Mouse (Mus musculus) mature B cell (primary cell): Measurements from ENCODE around the gene Nipsnap1.

ENCODE experiments used
- in situ Hi-C: fragments of 300-500 bp; cut with MboI; formaldehyde crosslinking; loops from 2 replicates; pipeline ENCODE4 v1.14.3; 2019

Nipsnap1 gene

DNA sequence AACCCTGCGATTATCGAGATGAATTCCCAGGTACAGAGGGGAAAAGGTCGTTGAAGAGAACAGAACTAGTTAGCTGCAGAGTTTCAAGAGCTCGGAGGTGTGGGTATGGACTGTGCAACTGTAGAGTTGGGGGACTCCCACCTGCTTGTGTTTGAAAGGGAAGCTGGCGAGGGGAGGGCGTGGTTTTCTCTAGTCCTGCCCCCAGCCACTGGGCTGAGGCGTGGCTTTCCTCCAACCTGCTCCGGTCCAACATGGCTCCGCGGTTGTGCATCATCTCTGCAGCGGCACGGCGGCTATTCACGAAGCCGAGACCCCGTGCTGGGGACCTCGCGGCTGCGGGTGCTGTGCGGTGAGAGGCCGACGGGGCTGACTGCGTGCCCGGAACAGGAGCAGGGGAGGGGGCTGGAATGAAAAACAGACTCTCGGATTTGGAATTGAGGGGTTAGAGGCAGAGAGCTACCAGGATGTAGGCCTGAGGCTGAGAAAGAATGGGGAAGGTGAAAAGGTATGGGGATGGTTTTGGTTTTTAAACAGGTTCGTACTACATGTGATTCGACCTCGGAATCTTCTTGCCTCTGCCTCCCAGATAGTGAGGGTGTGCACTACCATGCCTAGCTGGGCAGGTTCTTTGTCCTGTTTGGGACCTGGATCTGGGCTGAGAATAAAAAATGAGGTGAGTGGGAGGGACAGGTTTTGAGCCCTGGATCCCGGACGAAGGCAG lies at the start of gene Nipsnap1:
Nipsnap1 (plus strand) TSS at position 197 of the 721 bp plus-strand sequence.
- in situ Hi-C loops, result no loop called here

DNA sequence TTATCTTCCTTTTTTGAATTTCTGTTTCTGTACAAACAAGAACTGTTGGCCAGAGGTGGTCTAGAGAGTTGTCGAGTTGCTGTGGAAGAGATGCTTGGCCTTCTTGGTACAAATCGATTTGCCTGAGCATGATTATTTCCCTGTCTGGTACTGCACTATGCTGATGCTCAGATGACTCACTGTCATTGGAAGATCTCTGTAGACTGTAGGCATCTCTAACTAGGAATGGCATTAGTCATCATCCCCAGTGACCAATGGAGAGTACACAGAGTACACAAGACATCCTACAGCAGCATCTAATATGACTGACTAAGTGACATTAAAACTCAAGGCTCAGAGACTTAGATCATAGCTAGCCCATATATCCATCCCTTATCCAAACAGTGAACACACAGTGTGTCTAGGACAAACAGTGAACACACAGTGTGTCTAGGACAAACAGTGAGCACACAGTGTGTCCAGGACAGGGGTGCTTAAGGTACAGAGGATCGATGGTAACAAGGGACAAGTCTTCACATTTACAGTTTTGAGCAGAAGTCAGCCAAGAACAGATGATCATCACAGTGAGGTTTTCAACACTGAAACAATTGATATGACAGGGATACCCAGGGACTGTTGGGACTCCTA lies 47.5 kb upstream of the Nipsnap1 start:
- in situ Hi-C loops, result no loop called here

DNA sequence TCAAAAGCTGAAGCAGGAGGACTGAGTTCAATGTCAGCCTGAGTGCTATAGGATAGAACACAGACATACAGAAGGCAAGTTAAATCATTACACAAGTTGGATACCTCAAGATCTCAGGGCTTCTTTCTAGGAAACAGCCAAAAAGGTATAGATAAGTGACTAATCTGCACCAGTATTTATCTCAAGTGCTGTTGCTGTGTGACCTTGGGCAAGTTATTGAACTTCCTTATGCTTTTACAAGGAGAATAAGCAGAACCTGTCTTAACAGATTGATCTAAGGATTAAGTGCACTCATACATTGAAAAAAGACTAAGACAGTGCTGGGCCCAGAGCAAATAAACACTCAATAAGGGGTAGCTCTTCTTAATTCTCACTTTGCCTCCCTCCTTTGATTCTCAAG lies 46.4 kb upstream of the Nipsnap1 start:
- in situ Hi-C loops, result no loop called here

DNA sequence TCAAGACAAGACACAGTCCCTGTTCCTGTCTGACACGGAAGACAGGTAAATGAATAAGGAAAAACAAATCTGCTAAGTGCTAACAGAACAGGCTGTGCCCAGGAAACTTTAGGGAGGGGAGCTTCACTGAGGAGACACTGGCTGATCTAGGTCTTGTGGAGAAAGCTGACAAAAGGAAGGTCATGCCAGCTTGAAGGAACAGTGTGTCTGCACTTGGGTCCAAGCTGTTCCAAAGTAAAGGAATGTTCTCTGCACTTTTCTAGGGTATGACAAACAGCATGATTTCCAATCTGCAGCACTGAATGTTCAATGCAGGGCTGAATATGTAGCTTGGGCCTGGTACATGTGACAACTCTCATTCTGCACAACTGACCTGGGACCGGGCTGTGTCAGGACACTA lies 45.8 kb upstream of the Nipsnap1 start:
- in situ Hi-C loops, result no loop called here

DNA sequence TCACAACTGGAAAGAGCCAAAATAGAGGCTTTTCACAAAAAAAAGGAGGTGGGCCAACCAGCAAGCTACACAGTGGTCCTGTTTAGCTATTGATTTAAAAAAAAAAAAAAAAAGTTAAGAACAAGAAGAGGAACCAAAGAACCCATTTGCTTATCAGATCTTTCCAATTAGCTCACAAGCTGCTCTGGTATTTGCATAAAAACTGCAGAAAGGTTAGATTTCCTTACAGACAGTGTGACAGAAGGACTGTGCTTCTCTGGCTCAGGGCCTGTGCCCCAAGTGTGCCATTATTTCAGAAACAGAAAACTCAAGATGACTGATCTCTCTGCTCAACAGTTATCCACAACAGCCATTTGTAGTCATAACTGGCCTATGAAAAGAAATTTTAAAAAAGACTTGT lies 42.7 kb upstream of the Nipsnap1 start:
- in situ Hi-C loops, result no loop called here

DNA sequence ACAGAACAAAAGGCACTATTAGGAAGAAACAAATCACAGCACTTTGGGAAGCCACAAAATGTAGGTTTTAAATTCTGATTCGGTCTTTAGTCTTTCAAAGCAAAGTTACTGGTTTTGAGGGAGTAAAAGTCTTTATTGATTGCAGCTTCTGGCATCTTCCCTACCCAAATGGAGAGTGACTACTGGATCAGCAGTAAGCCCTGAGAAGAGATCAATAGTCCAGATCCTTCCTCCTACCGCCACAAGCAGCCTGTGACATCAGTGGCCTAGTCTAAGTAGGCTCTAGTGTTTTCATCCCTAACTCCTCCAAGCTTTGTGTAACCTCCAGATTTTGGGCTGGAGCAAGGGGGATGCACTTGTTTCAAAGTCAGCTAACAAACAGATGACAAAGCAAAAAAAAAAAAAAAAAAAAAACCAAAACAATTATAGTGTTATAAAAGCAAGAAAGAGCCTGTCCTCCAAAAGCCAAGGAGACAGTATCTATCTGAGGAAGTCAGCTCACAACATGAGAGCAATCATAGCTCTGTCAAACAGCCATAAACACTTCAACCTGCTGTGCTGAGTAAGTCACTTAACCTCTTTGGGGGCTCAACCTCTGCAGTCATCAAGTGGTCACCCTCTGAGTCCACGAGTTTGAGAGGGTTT lies 40.3 kb upstream of the Nipsnap1 start:
- in situ Hi-C loops, result no loop called here

DNA sequence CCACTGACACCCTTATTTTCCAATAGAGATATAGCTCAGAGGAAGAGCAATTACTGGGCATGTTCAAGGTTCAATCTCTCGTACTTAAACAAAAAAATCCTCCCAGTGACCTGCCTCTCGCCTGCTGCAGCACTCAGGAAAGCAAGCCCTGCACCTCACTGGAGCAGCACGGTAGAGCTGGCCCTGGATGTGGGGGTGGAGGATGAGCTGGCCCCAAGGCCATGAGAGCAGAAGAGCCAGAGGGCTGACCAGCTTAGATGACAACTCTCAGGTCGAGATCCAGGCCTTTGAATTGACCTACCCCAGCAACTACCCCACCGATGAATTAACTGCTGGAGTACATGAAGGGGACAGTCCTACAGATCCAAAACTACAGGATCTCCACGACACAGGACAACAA lies 38.3 kb upstream of the Nipsnap1 start:
- in situ Hi-C loops, result no loop called here

DNA sequence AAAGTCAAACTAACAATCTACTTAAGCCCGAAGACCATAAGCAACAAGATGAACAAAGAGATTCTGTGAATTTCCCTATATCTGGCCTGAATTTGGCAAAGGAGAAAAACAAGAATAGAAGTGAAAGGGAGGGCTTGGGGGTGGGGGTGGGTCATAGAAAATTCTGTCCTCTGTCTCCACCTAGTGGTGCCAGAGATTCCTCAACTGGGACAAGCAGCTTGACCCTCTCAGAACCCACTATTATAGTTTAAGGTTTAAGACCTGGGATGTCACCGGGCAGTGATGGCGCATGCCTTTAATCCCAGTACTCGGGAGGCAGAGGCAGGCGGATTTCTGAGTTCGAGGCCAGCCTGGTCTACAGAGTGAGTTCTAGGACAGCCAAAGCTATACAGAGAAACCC lies 37.0 kb upstream of the Nipsnap1 start:
- in situ Hi-C loops, result no loop called here

DNA sequence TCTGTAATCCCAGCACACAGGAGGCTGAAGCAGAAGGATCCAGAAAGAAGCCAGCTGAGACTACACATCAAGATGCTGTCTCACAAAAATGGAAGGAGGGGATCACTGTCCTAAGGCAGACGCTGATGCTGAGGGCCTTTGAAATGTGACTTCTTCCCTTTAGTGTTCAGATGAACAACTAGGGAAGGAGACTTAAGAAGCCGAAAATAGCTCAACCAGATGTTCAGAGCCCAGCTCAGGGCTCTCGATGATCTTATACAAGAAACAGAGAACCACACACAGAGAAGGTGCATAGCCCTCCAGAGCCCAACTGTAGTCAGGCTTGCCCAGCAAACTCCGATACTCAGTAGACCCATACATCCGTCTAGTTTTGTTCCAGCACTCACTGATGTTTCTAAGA lies 36.4 kb upstream of the Nipsnap1 start:
- in situ Hi-C loops, result no loop called here

DNA sequence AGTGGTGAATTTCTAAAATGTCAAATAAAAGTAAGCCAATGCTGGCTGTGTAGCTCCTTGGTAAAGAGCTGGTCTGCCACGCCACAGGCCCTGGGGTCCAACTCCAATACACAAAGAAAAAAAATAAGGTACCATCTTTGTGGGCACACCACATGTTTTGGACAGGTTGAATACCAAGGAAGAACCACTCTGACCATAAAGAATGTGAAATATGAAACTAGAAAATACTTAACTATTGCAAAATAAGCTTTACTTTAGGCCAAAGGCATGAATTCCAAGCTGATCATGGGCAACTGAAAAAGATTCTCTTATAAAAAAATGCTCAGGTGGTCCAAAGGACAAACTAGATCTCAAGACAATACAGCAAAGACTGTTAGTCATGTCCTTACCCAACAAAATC lies 35.5 kb upstream of the Nipsnap1 start:
- in situ Hi-C loops, result no loop called here

DNA sequence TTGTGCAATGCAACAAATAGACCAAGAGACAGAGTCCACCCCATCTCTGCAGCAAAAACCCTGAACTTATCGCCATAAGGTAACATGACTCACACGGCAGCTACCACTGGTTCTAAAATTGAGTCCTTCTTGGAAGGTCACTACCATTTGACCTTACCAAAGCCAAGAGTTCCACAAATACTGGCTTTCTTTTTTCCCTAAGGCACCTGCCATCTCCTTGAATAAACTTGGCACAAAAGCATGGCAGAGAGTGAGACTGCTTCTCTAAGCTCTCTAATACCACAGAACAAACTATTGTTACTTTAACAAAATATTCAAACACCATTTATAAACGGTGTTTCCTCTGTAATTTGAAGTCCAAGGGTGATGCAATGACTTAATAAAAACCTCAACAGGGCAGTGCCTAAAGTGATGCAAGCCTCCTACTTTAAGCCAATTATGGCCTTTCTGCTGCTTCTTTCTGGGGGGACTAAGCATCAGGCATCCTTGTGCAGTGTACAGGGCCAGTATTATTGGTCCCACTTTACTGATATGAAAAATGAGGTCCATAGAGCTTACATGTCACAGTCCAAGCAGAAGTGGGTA lies 32.7 kb upstream of the Nipsnap1 start:
- in situ Hi-C loops, result no loop called here

DNA sequence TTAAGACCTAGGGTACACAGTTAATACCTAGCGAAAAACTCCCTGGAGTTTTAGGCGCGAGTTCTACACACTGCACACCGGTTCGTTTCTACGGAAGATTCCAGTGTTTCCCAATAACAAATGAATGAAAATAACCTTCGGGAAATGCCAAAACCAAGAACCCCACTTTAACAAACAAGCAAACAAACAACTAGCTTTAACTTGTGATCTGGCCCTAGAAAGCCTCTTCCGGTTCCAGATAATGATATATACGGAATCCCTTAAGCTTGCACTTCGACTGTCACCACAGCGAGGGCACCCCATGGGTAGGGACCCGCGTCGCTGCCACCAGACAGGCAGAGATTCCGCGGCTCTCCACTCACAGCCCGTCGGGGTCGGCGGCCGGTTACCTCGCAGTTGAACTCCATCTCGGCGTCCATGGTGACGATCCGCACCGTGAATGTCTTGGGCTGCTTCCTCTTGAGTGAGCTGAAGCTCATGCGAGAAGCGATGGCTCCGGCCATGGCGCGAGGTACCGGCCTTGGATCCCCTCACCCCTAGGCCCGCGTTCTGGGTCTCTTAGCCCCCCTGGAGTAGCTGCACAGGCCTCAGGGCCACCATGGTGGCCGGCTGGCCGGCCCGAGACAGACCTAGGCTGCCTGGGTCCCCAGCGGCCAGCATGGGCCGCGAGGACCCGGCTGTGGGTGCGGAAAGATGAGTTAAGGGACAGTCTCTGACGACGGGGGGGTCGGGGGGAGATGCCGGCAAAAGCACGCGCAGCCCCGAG lies 25.1 kb upstream of the Nipsnap1 start:
- in situ Hi-C loops, result no loop called here

DNA sequence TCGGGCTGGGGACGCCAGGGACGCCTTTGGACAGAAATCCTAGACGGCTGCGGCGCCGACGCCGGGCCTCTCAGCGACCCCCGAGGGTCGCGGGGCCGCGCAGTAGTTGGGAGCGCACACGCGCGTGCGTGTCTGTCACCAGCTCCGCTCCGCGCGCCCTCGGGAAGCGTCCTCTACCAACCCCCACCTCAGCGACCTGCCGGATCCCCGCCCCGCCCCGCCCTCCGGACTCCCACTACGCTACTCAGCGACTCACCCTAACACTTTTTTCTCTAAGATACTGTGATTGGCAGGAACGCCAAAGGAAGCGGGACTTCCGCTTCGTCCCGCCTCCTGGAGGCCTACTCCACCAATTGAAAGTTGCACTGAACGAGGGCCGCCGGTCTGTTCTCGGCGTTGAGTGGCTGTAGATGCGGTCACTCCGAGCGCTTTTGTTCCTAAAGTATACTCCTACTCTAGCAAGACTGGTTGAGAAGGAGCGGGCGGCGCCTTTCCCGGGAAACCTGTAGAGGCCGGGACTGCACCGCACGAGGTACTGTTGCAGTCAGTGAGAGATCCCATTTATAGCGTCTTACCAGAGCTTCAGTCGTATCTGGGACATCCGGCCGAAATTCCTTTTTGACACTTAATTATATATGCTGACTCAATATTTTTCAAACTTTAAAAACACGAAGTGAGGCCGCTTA lies 24.4 kb upstream of the Nipsnap1 start, which contains the start of gene Nf2:
Nf2 (minus strand) TSS at position 279 of the 686 bp plus-strand sequence.
- in situ Hi-C loops, result no loop called here

DNA sequence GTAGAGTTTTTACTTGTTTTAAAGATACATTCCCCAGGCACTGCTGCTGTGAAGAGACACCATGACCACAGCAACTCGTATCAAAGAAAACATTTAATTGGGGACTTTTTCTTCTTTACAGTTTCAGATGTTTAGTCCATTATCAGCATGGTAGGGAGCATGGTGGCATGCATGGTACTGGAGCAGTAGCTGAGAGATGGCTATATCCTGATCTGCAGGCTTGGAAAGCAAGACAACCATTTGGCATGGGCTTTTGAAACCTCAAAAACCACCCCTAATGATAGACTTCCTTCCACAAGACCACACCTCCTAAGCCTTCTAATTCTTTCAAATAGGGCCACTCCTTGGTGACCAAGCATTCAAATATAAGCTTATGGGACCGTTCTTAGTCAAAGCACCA lies 23.3 kb upstream of the Nipsnap1 start:
- in situ Hi-C loops, result no loop called here

DNA sequence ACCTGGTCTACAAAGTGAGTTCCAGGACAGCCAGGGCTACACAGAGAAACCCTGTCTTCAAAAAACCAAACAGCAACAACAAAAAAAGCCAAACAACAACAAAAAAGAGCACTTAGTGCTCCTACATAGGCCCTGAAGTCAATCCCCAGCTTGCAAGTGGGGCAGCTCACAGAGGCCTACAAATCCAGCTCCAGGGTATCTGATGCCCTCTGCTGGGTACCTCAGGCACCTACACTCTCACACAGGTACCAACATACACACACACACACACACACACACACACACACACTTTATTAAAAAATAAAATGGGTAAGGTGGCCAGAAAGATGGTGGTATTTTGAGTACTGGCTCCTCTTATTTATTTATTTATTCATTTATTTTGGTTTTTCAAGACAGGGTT lies 20.7 kb upstream of the Nipsnap1 start:
- in situ Hi-C loops, result no loop called here

DNA sequence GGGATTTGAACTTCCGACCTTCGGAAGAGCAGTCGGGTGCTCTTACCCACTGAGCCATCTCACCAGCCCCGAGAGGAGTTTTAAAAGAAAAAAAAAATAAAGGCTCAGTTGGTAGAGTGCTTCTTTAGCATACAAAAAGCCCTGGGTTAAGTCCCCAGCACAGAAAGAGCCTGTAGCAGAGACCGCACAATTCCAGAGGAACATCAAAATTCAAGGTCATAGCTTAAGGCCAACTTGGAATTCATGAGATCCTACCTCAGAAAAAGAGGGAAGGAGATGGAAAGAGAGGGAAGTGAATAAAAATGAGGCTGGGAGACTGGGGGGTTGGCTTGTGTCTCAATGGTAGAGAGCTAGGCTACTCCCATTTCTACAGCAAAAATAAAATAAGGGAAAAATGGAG lies 19.6 kb upstream of the Nipsnap1 start:
- in situ Hi-C loops, result no loop called here

DNA sequence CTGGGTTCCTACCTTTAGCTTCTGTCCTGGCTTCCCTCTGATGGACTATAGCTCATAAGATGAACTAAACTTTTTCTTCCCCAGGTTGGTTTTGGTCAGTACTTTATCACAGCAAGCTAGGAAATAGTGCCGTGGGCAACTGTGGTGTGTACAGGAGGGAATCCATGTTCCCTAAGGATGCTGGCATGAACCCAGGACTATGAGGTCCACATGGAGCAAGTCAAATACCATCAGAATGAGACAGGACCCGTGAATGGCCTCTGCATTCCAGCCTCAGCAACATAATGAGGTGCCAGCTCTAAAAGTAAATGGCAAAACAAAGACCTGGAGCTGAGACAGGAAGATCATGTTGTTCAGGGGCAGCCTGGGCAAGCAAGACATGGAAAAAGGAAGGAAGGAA lies 15.3 kb upstream of the Nipsnap1 start:
- in situ Hi-C loops, result no loop called here

DNA sequence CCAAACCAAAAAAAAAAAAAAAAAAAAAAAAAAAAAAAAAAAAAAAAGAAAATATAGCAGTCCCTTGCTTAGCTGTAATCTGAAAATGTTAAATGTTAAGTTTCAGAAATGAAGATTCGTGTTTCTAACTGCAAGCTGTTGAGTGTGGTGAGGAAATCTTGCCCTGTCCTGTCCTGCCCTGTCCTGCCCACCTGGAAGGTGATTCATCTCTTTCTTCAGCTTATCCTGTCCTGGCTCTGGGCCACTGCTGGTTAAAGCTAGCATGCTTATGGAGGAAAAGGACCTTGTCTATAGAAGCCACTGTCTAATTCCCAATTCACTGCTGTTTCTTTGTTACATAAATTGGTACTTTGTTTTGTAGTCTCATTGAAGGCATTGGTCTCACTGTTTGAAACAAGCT lies 12.8 kb upstream of the Nipsnap1 start:
- in situ Hi-C loops, result no loop called here

DNA sequence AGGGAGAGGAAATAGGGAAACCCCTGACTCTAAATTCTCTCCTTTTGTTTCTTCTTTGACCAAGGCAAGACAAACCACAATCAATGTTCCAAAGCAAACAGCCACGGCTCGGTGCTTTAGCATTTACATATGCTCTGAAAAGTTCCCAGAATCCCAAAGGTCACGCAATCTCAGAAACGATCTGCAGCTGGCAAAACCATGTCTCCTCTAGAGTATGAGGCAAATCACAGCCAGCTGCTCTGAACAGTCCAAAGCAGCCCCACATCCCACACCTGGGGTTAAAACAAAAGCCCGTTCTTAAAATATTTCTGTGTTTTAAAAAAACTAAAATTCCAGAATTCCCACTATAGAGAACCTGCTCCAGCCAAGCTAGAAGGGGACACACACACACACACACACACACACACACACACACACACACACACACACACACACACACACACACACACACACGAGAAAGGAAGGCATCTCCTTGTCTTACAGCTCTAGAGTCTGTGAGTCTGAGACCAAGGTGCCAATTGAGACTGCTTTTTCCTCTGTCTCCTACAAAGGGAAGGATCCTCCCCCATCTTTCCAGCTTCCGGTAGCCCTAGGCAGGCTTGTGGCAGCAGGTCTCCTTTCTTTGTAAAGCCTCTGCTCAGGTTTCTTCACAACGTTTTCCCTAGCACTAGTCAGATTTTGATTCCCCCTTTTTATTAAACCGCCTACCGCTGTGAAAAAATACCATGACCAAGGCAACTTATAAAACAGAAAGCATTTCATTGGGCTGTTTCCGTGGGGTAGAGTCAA lies 11.7 kb upstream of the Nipsnap1 start:
- in situ Hi-C loops, result no loop called here

DNA sequence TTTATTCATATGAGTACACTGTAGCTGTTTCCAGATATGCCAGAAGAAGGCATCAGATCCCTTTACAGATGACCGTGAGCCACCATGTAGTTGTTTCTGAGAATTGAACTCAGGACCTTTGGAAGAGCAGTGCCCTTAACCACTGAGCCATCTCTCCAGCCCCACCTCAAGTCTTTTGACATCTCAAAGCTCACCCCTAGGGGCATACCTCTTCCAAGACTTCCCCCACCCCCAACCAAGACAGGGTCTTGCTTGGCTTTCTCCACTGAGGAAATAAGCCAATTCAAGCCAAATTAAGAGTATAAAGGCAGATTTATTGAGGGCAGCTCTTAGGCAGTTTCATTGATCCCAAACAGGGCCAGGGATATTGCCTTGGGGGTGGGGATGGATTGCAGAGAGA lies 11.0 kb upstream of the Nipsnap1 start:
- in situ Hi-C loops, result no loop called here
